In the genomic region with DNA sequence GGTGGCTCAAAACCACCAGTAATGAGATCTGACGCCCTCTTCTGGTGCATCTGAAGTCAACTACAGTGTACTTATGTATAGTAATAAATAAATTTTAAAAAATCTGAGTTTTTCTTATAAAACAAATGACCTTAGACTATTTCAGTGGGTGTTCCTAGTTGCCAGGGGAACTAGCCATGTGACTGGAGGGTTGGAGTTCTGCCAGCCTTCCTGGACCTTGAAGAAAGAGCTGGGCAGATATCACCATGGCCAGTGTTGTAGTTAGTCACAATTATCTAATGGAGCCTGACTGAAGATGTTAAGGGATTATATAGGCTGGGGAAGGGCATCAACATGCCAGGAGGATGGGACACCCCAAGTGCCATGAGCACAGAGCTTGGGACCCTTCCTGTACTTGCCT, we compare ENCODE assay signal across 20 mouse cellular contexts.
A peak's percentile ranks its signal among the peaks of the same experiment; 100 is the strongest.
DNase-seq lines count a peak whose midpoint lies in the region; TF ChIP-seq lines count a peak whose summit lies in the region.
"Had no signal": no experiment of that assay in that cellular context is flagged by ENCODE, and none has a peak within 500 bp of the region (broad histone marks: within the 10 kb centered on the region; RNA-seq: fewer than 3 reads in every experiment).

No protein-coding gene starts in this region.

- TF ChIP-seq CTCF in gastrocnemius, adult 2 months (IDR thresholded peaks at IDR 0.05), result no peak

- no peak overlapping the region for H3K4me3 ChIP-seq in gastrocnemius, adult 2 months
- H3K4me3 ChIP-seq: embryonic facial prominence, embryonic 15.5 days; forebrain, embryonic 15.5 days; heart, embryonic 12.5 days; kidney, embryonic 15.5 days; midbrain, embryonic 12.5 days; stomach, embryonic 15.5 days had no signal

- intact Hi-C loops in gastrocnemius, adult 2 months (cut with DNase I), result no loop called here

- no peak overlapping the region for H3K27ac ChIP-seq in gastrocnemius, adult 2 months
- H3K27ac ChIP-seq: embryonic facial prominence, embryonic 15.5 days; forebrain, embryonic 15.5 days; kidney, embryonic 15.5 days; liver, embryonic 14.5 days; midbrain, embryonic 12.5 days; stomach, embryonic 15.5 days had no signal

- DNase-seq in cerebellum, postnatal 10 days, result peak; percentile 25 to 36
- no peak for DNase-seq in cerebellum, adult 11-12 months
- peak; percentile 54 for DNase-seq in ovary, postnatal 36 days (ENCODE audit: low spot score)
- DNase-seq in ovary, postnatal 10 days (ENCODE audit: low spot score), result no peak
- DNase-seq in adrenal gland, postnatal 25 days, result peak; percentile 63
- no peak for DNase-seq in gastrocnemius, adult 2 months
- DNase-seq in Muller cell, postnatal 12 days (ENCODE audit: inconsistent ontology term), result no peak
- no peak for DNase-seq in thymus, postnatal 10 days (ENCODE audit: low spot score in 2 of 2)
- DNase-seq: cerebellum, adult 2 months; gastrocnemius, postnatal 14 days; heart, adult 18-20 months; heart, postnatal 10 days; right cerebral cortex, postnatal 4 days had no signal

Comparison
In these comparisons a context has a peak if more than half of its experiments do, and no peak if none do; other contexts are left out.
1. DNase-seq: peak in cerebellum, postnatal 10 days (2 of 2), ovary, postnatal 36 days (single experiment) and adrenal gland, postnatal 25 days (single experiment); none in cerebellum, adult 11-12 months (single experiment), ovary, postnatal 10 days (single experiment), gastrocnemius, adult 2 months (single experiment), Muller cell, postnatal 12 days (single experiment) and thymus, postnatal 10 days (0 of 2).